Mouse (Mus musculus): ENCODE measurements around the gene Dcaf10.
"Not testable (repeated sequence)": the region's sequence is repeated elsewhere in the genome, so short reads cannot be mapped to it uniquely, and the experiment has no call there.

The Dcaf10 gene

GRCm38 (mm10) chr4:45341669-45342249 lies at the start of gene Dcaf10:
TSS of gene Dcaf10 (plus strand) at chr4:45342101.
- DNase-seq, result peak; percentile 89

DNA sequence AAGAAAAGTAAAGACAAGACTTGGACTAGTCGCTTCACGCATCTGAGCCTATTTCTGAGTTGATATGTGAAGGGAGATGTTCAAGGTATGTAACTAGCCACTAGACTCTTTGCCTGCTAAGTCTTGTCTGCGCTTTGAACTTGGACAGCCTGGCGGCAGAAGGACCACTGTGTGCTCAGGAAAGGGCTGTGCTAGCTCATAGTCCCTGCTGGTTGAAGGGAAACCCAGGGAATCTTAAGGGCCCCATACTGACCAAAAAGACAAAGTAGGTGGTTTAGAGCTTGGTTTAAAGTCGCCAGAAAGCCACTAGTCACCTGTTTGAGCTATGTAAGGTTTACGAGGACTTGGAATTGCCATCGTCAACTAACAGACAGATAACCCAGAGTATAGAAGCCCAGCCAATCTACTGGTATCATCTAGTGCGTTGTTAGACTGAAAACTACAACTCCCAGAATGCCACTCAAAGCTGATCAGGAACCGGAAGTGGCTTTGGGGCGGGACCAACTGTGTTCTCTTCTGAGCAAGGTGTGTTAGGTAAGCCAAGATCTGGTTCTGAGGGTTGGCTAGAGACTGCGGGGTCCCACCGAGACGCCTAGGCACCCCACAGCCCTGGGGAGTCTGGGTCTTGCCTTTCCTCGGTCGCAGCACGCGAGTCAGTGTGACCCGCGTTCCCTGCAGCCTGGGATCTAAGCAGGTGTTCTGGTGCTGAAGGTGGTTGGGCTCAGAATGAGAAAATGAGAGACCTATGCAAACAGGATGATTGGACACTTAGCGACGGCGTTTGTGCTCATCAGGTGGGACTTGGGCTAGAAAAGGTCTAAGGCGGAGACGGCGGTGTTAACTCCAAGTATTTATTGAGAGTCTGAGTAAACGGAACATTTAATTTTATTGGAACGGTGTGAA lies 45.0 kb upstream of the Dcaf10 start, which contains the start of gene Trmt10b:
TSS of gene Trmt10b (plus strand) at position 466 of the 903 bp plus-strand sequence.
- DNase-seq, result peak; percentile 81

DNA sequence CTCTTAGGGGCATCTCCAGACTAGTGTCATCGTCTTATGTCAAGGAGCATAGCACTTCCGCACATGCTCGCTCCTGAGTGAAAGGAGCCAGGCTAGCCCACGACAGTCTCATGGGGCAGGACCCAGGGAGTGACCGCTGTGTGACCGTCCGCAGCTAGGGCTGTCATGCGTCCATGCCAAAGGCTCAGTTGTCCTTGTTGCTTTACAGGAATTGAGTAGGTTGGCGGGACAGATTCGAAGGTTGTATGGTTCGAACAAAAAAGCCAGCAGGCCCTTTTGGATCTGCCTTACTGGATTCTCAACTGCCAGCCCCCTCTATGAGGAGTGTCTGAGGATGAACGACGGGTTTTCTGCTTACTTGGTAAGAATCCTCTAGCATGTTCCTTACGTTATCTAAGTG lies 36.4 kb upstream of the Dcaf10 start:
- no peak for DNase-seq

GRCm38 (mm10) chr4:45308046-45308445 lies 33.9 kb upstream of the Dcaf10 start:
- DNase-seq, result no peak

GRCm38 (mm10) chr4:45308606-45309005 lies 33.3 kb upstream of the Dcaf10 start:
- no peak for DNase-seq

GRCm38 (mm10) chr4:45311056-45311455 lies 30.8 kb upstream of the Dcaf10 start:
- DNase-seq, result no peak

DNA sequence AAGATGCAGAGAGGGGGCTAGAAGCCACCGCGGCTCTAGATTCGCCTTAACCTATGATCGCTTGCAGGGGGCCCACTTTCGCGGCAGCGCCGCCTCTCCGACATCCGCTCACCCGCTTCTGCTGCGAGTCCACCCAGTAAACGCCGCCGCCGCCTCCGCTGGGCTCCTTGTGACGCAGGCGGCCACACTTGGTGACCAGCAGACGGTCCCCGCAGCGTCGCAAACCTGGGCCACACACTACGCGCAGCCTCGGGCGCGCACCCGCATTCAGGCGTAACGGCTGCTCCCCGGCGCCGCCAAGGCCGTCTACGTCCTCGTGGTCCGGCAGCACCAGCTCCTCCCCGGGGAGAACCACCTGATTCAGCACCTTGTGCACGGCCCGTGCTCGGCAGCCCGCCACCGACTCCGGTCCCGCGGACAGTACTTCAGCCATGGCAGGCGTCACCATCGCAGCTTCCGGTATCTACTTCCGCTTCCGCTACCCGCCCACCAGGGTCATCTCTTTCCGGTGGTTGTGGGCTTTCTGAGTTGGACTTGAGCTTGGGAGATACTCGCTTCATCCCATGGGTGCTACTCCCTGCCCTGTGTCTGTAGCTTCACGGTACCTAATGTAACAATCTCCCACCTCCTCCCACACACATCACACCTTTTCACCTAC lies 21.6 kb upstream of the Dcaf10 start:
- peak; percentile 89 for DNase-seq

DNA sequence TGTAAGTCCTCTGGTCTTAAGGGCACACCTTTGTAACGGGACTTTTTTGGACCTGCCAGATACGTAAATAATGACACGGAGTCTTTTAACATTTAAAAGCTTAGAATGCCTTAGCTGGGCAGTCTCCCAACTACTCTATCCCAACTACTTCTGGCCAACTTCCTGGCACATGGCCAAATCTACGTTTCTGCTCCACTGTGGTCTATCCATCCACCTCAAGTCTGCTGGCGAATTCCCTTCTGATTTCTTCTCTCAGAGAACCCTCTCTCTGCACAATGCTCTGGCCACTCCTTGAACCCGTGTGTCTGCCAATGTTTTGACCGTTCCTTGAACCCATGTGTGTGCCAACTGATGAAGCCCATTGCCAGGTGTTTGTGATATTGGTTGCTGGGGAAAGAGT lies 10.8 kb upstream of the Dcaf10 start:
- DNase-seq, result no peak

GRCm38 (mm10) chr4:45332466-45332865 lies 9.4 kb upstream of the Dcaf10 start:
- DNase-seq, result no peak

- no peak for DNase-seq
These were observed 675 bp upstream of the Dcaf10 start for GRCm38 (mm10) chr4:45341226-45341625.

GRCm38 (mm10) chr4:45342286-45343155 lies 620 bp downstream of the Dcaf10 start, which contains the start of gene Exosc3:
TSS of gene Exosc3 (minus strand) at chr4:45342732.
- no peak for DNase-seq

DNA sequence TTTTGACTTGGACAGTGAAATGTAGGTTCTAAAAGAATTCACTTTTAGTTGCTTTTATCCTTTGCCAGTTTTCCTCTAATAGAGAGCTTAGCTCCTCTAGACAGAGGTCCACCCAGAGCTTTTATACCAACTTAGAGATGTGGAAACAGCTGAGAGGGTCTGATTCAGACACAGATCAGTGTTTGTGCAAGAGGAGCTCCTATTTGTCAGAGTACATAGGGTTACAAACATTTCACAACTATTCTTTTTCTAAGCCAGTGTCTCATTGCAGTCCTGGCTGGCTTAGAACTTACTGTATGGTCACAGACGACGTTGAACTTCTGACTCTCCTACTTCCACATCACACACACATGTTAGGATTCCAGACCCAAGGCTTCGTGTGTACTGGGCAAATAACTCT lies 14.8 kb downstream of the Dcaf10 start:
- no peak for DNase-seq

DNA sequence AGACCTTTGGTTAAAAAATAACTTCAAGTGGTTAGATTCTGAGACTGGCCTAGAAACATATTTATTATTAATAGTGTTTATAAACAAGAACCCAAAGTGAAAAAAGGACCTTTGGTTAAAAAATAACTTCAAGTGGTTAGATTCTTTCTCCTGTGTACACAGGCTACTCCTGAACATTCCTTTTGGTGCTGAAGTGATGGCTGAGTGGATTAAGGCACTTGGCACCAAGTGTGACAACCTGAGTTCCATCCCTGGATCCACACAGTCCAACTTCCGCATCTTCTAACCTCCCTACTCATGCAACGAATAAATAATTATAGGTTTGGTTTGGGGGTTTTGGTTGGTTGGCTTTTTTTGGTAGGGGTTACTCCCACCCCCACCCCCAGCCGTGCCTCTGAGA lies 29.4 kb downstream of the Dcaf10 start:
- DNase-seq, result no peak

GRCm38 (mm10) chr4:45374879-45375278 lies 33.0 kb downstream of the Dcaf10 start:
- no peak for DNase-seq

DNA sequence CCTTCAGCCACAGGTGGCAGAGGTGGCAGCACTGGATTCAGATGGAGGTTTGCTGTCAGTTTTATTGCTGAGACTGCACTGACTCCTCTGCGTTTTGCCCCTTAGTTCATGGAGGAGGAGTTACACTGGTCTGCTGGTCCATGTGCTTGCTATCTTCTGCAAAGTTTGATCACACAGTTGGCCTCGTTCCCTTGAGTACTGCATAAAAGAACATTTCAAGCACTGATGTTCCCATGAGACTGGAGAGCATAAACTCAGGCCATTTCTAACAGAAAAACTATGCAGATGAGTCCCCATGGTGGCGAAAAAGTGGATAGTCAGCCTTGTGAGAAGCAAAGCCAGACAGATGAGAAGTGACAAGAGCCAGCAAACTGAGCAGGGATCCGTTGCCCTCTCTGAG lies 34.7 kb downstream of the Dcaf10 start:
- DNase-seq, result no peak

DNA sequence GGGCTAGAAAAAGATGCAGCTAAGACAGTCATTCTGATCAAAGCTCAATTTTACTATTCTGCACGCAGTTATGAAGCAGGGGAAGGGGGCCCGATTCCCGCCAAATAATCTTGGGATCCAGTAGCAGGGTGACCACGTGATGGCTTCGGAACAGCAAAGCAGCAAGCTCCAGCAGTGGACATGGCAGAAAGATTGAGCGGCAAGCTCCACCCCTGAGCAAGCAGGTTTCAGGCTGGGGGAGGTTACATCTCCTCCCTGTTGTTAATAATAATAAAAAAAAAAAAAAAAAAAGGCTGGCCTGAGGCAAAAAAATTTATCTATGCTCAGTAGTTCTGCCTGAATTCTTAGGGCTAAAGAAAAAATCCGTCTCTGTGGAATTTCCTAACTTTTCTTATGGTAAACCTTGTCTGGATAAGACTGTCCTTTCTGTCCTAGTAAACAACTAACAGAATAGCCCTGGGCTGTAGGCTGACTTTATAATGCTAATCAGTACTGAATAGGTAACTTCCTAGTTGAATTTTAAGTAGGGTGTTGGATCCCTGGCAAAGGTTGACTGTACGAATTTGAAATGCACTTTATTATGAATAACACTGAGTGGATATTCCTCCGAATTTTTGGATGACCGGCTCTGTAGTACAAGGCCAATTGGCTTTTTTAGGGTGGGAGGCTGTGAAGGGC lies 39.1 kb downstream of the Dcaf10 start:
- not testable (repeated sequence) for DNase-seq

GRCm38 (mm10) chr4:45382133-45382532 lies 40.2 kb downstream of the Dcaf10 start:
- not testable (repeated sequence) for DNase-seq

- DNase-seq, result not testable (repeated sequence)
These were observed 45.4 kb downstream of the Dcaf10 start for GRCm38 (mm10) chr4:45387296-45387695.

GRCm38 (mm10) chr4:45392099-45392498 lies 50.2 kb downstream of the Dcaf10 start:
- no peak for DNase-seq

DNA sequence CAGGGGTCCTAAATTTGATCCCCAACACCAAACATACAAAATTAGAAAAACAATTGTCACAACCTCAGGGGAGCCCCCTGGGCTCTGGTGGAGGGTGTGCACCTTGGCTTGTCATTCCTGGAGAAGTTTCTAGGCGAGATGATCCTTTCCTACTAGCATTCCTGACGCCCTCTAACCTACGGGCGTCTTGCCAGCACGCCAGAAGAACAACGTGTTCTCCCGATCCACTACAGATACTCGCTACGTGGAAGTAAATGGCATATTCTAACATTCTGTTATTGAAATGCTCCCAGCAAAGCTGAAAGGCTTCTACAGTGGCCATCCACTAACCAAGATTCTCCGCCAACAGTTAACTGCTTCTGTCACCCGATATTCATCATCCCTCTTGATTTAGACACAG lies 50.7 kb downstream of the Dcaf10 start:
- no peak for DNase-seq

DNA sequence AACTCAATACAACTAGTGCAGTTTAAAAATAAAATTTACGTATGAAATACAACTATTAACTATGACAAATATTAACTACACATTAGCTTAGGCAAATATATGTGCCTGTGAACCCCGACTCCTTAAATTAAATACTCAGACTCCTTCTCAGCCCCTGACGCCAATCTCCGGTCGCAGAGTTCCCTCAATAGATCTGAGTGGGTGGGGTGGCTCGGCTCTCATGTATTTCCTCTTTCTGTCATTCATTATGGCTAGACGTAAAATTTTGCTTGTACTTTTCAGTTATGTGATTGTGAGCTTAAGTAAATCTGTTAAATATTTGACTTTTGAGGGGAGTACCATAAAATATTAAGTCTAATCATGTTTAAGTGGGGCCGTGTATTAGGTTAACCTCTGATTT lies 51.1 kb downstream of the Dcaf10 start:
- no peak for DNase-seq

GRCm38 (mm10) chr4:45393658-45394057 lies 51.8 kb downstream of the Dcaf10 start:
- DNase-seq, result no peak

Data from cerebellum, adult 11-12 months (tissue).